Comparison of ENCODE assay signal across 7 mouse cellular contexts in the genomic region with DNA sequence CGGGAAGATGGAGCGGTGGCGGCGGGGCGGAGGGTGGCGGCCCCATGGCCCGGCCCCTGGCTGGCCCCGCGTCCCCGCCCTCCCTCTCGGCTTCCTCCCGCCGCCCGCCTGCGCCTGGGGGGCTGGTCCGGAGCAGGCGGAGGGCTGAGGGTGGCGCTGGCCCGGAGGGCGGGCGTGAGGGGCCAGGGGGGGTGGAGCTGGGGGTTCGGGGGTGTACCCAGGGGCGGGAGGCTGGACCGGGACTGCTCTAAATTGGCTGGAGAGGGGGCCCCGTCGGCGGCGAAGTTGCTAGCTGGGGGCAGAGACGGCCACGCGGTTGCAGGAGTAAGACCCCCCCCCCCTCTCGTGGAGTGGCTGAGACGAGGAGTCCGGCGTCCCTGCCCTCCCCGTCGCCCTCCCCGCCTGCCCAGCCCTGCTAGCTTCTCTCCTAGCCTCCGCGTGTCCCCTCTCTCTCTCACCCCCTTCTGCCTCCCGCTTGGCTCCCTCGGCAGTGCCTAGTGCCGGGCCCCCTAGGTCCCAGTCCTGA. TPM values are rescaled to one million over a fixed set of nuclear protein-coding genes. Genes with fewer than 3 reads are reported as not detected.
DNase-seq lines count a peak whose midpoint lies in the region; ATAC-seq and TF ChIP-seq lines count a peak whose summit lies in the region.

No protein-coding gene starts in this region.

- H3K9ac ChIP-seq in ES-Bruce4 (ENCODE audit: low read depth, poor library complexity, severe bottlenecking): peak overlapping the region; percentile 77
- peak overlapping the region; percentile 87 for H3K9ac ChIP-seq in heart, embryonic 13.5 days
- H3K9ac ChIP-seq in stomach, embryonic 16.5 days (ENCODE audit: low read length): peak overlapping the region; percentile 77

- no peaks in the 10 kb centered on the region for H3K27me3 ChIP-seq in ES-Bruce4 (ENCODE audit: control insufficient read depth, insufficient read depth, low read length, poor library complexity, severe bottlenecking)
- H3K27me3 ChIP-seq in heart, embryonic 13.5 days (replicated peaks): no peaks in the 10 kb centered on the region
- peaks cover 13% of the 10 kb centered on the region; the same call in 1 of the 2 replicates for H3K27me3 ChIP-seq in stomach, embryonic 16.5 days (ENCODE audit: control insufficient read depth, insufficient read depth, low read length)

- H3K27ac ChIP-seq in ES-Bruce4 (ENCODE audit: insufficient read depth, low read length): no peak overlapping the region
- peak overlapping the region; percentile 96 for H3K27ac ChIP-seq in heart, embryonic 13.5 days (replicated peaks)
- H3K27ac ChIP-seq in stomach, embryonic 16.5 days (ENCODE audit: low read length): peak overlapping the region; percentile 98

- TF ChIP-seq POLR2A in ES-Bruce4 (IDR thresholded peaks at IDR 0.05; ENCODE audit: insufficient read depth, low read length): no peak

- no peaks in the 10 kb centered on the region for H3K9me3 ChIP-seq in ES-Bruce4 (replicated peaks; ENCODE audit: control insufficient read depth, insufficient read depth, low read length, poor library complexity, severe bottlenecking)
- no peaks in the 10 kb centered on the region for H3K9me3 ChIP-seq in heart, embryonic 13.5 days
- H3K9me3 ChIP-seq in stomach, embryonic 16.5 days (replicated peaks; ENCODE audit: control insufficient read depth, low read length): no peaks in the 10 kb centered on the region

- peak; percentile 74 for ATAC-seq in heart, embryonic 13.5 days (ENCODE audit: extremely low read depth, insufficient number of reproducible peaks, low FRiP score, low TSS enrichment)
- ATAC-seq in megakaryocyte, adult 5-6 weeks (ENCODE audit: poor library complexity, severe bottlenecking): peak; percentile 40
- ATAC-seq in stomach, embryonic 16.5 days (ENCODE audit: insufficient read depth, low FRiP score): peak; percentile 88

- WGBS in heart, embryonic 13.5 days: 9% methylated on average over 15 of the region's 43 CpGs
- 7% methylated on average over 26 of the region's 43 CpGs for WGBS in stomach, embryonic 16.5 days

- peak overlapping the region; percentile 98 for H3K4me3 ChIP-seq in ES-Bruce4 (ENCODE audit: low read depth, low read length)
- peak overlapping the region; percentile 66 for H3K4me3 ChIP-seq in heart, embryonic 13.5 days
- peak overlapping the region; percentile 60 for H3K4me3 ChIP-seq in stomach, embryonic 16.5 days (replicated peaks; ENCODE audit: low read length)

- no peak for TF ChIP-seq CTCF in ES-Bruce4 (IDR thresholded peaks at IDR 0.05; ENCODE audit: low read depth, low read length)

- peak; percentile 77 for DNase-seq in A20 (ENCODE audit: low read depth, low spot score)
- DNase-seq in embryo, embryonic 11 days: peak; percentile 66
- DNase-seq in kidney, postnatal 36 days: peak; percentile 60 to 80

- H3K4me2 ChIP-seq in heart, embryonic 13.5 days: peak overlapping the region; percentile 82
- H3K4me2 ChIP-seq in stomach, embryonic 16.5 days (ENCODE audit: low read depth, low read length): peak overlapping the region; percentile 81

- H3K4me1 ChIP-seq in ES-Bruce4 (ENCODE audit: control insufficient read depth, insufficient read depth, low read length): peaks cover 3% of the 10 kb centered on the region
- H3K4me1 ChIP-seq in heart, embryonic 13.5 days: peaks cover 44% of the 10 kb centered on the region
- peaks cover 25% of the 10 kb centered on the region for H3K4me1 ChIP-seq in stomach, embryonic 16.5 days (ENCODE audit: control insufficient read depth, insufficient read depth, low read length)

- no peak for TF ChIP-seq EP300 in ES-Bruce4 (IDR thresholded peaks at IDR 0.05; ENCODE audit: insufficient read depth, low read depth, low read length)

- H3K36me3 ChIP-seq in ES-Bruce4 (ENCODE audit: control insufficient read depth, insufficient read depth, low read length, poor library complexity, severe bottlenecking): no peaks in the 10 kb centered on the region
- no peaks in the 10 kb centered on the region for H3K36me3 ChIP-seq in heart, embryonic 13.5 days
- no peaks in the 10 kb centered on the region for H3K36me3 ChIP-seq in stomach, embryonic 16.5 days (ENCODE audit: control insufficient read depth, insufficient read depth, low read length)

RNA-seq across cellular contexts. Expression of gene Tmem164, which starts 0.5 kb away (rescaled TPM):
- 14.7 and 15.5 TPM in 2 replicates for polyA plus RNA-seq in ES-Bruce4 (2011; ENCODE audit: insufficient read depth, insufficient read length, low read depth, missing spikeins)
- polyA plus RNA-seq in heart, embryonic 13.5 days (2015; fragmentation: Nextera tagmentation; extraction: Ambion mirVana): 48.3 and 52.9 TPM in 2 replicates
- 36.5 and 41.4 TPM in 2 replicates for total RNA-seq in megakaryocyte, adult 5-6 weeks (2015)
- 56.6 and 62.1 TPM in 2 replicates for total RNA-seq in megakaryocyte, adult 5-6 weeks (2017)
- polyA plus RNA-seq in stomach, embryonic 16.5 days (2015; fragmentation: Nextera tagmentation; extraction: Ambion mirVana): 60.5 and 67.9 TPM in 2 replicates
